Mouse (Mus musculus): ENCODE results near the gene Kcnj6. TPM values are rescaled to one million over a fixed set of nuclear protein-coding genes. Genes with fewer than 3 reads are reported as not detected.

Kcnj6 gene
- total RNA-seq (2021), result not detected

DNA sequence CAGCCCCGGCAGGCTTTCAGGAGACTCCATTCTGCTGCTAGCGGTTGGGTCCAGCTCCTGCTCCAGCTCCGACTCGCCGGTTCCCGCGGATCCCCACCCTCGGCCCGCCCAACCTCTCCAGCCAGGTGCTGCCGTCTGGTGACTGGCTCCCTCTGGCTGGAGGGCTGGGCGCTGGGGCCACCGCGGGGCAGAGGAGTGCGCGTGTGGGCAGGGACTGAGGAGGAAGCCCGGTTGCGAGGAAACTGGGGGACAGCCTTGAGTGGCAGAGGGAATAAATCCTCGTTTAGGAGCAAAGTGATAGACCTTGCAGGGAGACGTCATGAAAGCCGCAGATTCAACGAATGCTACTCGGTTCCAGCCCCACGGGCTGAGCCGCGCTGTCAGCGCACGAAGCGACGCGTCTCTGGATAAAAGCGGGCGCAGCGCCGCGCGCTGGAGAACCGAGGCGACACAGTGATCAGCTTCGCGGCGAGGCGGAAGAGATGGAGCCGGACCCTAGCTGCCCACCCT lies at the start of gene Kcnj6:
Kcnj6 (minus strand) TSS at position 362 of the 510 bp plus-strand sequence.
- DNase-seq, result peak; percentile 16

DNA sequence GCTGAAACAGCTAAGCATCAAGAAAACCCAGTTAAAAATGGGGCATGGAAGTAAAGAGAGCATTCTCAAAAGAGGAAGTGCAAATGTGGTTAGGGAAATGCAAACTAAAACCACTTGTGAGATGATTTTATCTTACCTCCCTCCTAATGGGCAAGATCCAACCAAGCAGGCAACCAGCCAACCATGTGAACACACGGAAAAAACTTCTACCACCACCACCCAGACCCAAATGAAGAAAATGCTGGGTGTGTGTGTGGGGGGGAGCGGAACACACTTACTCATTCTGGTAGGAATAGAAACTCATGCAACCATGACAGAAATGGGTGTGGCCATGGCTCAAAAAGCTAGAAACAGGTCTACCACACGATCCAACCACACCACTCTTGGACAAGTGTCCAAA lies 12.4 kb upstream of the Kcnj6 start:
- no peak for DNase-seq

DNA sequence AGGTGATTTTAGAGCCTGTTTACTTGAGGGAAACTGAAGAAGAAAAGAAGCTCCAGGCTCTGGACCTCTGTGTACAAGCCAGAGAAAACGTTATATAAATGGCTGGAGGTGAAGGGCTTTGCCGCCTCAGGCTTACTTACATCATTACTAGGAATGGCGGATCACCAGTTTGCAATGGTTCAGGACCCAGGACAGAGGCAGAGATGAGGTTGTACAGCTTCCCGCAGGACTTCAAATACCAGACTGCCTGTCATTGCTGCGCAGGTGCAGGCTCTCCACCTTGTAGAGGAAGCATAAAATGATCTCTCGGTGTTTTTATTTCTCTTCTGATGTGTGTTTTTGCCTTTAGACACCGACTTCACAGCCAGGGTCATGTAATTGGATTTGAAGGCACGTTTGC lies 7.1 kb upstream of the Kcnj6 start:
- DNase-seq, result peak; percentile 19

DNA sequence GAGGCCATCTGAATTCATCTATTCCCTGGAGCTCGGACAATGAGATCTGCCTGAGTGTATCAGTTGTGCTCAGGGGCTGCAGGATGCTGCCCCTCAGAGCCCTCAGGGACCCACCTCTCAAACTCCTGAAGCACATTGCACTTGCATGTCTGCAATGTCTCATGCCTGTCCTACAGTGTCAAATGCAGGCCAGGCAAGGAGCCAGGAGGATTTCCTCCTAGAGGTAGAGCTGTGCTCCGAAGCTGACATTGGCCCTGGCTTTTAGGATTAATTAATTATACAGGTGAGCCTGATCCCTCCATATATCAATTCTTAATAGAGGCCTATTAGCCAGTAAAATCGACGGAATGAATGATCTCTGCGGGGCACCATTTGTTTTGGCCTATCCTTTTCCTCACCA lies 2.0 kb upstream of the Kcnj6 start:
- no peak for DNase-seq

DNA sequence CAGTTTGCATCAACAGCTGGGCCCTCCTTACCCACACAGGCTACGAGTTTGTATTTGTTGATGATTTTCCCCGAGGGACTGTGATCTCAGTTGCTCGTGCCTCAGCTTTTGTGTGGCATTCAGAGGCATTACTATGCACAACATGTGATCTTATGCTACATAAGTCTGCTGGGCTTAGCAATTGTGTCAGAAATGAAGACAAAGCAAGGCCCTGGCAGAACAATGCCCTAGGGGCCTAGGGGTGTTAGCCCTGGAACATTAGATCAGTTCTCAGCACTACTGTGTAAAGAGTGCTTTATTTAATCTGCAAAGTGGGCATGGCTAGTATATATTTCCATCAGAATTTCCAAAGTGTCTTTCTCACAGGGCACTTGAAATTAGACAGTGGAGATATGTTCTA lies 1.5 kb upstream of the Kcnj6 start:
- DNase-seq, result no peak

DNA sequence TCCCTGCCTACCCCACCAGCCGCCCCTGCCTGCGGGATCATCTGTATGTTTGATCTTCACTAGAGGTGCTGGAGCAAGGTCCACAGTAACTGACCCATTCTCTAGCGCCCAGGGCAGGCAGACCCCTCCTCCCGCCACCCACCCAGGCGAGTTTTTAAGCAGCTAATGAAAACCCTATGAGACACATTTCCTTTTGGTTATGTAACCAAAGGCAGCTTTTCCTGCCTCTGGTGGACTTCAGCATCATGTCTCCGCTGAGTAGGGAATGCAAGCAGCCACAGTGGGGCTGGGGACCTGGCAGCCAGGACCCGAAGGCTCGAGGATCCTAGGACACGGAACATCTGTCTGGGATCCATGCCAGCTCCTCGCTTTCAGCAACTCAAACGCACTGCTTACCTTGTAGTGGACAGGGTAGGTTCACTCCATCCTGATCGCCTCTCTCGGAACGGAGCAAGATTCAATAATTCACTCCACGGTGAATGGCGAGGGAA lies 665 bp downstream of the Kcnj6 start:
- DNase-seq, result no peak

DNA sequence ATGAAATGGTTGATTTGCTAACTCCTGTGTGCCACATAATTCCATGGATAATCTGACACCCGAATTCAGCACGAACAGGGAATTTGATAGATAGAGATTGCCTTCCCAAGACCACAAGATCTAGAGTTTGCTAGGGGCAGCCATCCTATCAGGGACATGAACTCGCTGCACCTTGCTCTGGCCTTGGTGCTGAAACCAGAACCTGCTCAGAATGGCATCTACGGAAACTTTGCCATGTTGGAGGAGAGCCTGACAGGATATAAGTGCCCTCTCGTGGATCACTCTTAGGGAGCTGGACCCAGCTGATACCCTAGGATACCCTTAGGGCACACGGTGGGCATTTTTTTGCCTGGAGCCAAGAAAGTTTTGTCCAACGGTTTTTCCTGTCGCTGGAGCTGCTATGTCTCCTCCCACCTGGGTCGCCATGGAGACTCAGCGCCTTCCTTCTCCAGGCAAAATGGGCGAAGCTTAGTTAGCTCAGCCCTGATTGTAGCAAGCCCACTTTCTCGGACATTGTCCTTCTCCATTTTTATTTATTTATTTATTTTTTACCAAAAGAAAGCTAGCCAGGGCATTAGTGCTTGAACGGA lies 1.9 kb downstream of the Kcnj6 start:
- peak; percentile 72 for DNase-seq

DNA sequence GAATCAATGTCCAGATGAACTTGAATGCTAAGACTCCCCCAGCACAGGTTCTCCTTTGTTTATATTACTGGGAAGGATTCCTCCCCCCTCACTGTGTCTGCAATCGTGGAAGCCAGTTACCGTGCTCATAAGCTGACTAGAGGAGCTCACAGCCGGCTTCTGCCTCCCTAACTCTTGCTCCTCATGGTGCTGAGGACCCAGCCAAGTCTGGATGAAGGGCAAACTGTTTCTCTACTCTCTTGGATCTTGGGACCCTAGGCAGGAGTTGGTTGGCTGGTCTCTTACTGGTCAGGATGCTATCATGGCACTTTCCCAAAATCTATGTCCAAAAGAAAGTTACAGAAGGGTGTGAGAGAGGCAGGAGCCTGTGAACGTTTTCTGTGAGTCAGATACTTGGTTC lies 2.6 kb downstream of the Kcnj6 start:
- no peak for DNase-seq

DNA sequence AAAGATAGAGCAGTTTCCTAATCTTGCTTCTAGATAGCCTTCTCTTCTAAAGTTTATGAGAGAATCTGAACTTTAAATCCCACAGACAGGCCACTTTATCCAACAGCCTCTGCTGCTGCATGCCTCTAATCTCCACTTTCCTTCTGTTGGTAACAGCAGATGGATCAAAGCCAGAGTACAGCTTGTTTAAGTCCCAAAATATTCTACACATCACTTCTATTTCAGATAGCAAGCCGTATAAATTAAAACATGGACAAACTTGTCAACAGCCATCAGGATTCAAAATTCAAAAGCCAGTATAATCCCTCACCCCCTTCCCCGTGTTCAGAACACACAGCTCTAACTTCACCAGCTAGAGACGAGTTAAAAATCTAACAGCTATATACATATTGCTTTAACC lies 3.4 kb downstream of the Kcnj6 start:
- no peak for DNase-seq

DNA sequence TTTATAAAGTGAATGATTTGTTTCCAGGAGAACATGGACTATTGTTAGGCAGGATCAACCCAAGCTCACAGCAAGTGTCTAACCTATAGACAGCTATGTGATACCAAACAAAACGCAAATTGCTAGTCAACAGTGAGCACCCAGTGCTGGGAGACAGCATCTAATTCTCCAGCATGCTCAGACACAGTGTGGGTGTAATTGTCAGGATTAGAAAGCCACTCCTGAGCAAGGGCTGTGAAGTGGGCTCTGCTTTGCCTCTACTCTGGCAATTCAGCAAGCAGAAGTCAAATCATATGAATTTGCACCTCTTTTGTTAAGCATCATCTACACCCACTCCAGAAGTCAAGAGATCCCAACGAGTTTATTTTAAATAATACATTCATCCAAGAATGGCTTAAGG lies 7.4 kb downstream of the Kcnj6 start:
- no peak for DNase-seq

DNA sequence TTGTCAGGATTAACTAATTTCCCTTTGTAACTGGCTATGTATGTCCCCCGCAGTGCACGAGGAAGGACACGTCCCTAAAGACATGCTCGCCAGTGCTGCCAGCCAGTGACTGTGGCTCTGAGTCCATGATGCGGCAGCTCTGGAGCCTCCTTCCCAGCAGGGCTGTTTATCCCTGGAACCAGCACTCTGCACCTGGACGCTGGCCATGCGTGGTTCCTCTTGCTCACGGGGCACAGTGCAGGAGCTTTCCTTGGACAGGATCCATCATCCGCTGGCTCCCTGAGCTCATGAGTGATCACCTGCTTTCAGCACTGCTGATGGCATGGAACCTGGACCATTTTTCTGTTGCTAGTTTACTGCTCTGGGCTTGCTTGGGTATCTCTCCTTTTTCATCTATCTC lies 10.8 kb downstream of the Kcnj6 start:
- DNase-seq, result no peak

DNA sequence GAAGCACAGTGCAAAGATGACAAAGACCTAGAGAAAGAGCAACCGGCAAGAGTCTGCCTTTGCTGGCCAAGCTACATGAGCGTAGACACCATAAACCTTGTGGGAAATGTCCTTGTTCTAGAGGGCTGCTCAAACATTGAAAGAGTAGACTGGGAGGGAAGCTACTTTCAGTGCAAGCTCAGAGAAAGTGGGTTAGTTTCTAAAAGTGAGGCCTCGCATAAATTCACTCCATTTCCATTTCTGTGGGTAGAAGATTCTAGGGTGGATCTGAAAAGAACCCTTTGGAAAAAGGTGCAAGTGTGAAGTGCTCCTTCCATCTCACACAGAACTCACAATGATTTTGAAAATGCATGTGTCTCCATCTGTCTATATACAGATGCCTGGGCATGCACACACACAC lies 13.2 kb downstream of the Kcnj6 start:
- no peak for DNase-seq

DNA sequence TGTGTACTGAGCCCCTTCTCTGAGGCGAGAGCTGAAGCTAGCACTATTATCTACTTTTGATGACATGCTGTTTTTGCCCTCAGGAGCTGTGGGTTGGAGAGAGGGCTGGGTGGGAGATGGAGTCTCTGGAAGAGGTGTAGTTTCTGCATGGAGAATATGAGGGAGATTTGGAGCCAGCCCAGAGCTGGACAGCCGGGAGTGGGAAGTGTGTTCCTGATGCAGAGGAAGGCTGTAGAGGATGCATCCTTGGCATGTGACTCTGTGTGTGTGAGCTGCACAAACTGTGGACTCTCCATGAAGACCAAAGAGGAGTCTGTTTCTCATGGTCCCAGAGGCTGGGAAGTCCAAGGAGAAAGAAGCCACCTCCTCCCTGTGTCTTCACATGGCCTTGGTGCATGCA lies 17.1 kb downstream of the Kcnj6 start:
- no peak for DNase-seq

DNA sequence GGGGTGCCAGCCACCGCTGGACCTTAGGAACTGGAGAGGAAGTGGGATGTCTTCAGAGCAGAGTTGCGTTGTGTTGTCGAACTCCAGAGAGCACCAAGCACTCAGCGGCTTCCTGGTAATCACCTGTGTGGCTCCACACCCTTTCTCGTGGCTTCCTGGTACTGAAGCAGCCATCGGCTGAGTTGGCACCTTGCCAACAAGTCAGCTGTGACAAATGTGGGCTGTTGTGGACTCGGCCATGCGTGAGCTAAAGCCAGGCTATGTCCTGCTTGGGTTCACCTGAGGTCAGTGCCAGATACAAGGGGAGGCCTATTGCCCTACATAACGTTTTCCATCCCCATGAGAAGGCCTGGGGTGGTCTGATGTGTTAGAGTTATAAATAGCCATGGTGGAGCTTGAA lies 18.0 kb downstream of the Kcnj6 start:
- DNase-seq, result no peak

DNA sequence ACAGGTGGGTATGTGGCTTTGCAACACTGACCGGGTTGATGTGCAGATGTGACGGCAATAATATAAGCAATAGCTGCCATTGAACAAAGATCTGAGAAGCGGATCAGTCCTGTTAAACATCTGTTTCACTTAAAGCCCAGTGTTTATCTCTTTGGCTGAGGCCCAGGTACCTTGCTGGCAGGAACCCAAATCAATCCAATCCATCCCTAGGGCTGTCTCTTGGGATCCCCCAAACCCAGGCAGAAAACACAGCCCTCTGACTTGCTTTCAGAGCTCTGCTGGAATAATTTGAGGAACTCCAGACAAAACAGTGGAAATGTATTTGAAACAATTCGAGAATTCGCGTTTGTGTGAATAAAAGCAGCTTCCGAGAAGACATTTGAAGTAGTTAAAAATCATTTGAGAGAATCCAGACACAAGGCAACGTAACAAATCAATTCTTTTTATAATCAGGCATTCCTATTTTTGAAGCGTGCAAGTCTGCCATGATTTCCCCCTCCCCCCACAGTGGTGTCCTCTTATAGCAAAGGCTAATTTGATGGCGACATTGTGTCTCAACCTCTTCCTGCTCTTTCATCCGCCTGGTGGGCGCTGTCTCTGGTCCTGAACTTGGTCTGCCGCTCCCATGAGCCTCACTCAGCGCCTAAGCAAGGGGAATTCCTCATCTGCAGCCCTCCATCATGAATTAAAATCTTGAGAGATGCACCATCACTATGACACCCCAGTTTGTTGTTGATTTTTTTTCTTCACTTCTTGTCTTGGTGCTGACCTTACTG lies 25.2 kb downstream of the Kcnj6 start:
- DNase-seq, result peak; percentile 76

DNA sequence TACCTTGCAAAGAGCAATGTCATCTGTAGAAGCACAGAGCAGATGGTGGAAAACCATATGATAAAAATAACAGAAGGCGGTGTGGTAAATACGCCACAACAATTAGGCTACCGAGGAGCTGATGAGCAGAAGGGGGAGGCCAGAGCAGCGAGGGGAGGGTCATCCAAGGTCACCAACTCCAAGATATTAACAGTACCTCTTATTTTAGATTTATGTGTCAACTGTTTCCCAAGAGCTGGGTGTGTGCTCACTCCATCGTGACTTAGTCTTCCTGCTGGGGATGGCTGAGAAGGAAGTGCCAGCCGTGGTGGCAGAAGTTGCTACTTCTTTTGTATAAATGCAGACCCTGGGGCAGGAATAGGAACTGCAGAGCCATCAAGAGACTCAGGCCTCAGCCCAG lies 28.6 kb downstream of the Kcnj6 start:
- no peak for DNase-seq

DNA sequence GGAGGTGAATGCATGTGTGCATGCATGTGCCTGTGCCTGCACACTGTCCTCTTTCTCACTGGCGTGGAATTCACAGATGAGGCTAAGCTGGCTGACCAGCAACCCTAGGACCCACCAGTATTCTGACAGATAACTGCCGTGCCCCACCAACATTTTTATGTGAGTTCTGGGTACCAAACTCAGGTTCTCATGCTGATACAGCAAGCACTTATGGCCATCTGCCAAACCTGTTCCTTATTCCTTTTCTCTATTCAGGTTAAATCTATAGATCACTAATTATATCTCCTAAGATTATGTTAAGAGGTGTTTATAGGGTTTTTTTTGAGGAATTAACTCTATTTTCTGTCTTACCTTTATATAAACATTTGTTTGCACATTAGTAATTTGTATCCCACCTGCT lies 29.0 kb downstream of the Kcnj6 start:
- DNase-seq, result no peak

DNA sequence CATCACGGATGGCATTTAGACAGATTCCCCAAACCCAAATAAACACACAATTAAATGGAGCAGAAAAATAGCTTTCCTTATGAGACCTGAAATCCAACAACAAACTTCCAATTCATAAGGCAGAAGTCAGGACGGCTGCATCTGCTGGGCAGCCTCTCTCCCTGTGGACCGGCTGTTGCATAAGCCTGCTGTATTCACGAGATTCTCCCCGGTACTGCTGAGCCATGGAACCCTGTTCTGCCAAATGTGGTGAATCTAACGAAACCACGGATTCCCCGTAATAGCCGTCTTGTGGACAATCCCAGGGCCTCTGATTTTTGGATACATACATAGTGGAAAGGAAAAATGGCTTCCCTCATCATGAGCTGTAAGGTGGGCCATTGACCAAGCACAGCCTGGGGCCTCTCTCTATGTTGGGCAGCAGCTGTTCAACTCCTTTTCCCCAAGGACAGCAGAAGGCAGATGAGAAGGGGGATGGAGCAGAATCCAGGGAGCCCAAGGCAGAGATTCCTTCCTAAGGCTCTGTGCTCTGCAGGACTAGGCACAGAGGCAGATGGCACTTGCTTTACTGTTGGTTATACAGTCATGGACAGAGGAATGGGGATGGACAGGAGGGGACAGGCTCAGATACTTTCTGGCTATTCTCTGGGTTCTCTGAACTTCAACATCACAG lies 40.2 kb downstream of the Kcnj6 start:
- DNase-seq, result no peak

DNA sequence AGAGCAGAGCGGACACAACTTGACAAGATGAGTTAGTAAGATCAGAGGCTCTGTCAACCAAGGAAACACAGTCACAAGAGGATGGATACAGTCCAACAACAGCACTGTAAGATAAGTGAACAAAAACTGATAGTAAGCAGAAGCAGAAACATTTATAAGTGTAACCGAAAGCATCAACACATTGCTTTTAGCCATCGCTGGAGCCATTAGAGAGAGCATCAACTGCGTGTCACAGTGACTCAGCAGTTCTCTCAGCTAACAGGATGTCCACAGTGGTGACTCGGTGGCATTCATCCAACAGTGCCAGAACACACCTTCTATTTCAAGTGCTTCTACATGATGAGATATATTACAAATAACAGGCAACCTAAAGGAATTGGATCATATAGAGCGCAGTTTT lies 41.1 kb downstream of the Kcnj6 start:
- no peak for DNase-seq

DNA sequence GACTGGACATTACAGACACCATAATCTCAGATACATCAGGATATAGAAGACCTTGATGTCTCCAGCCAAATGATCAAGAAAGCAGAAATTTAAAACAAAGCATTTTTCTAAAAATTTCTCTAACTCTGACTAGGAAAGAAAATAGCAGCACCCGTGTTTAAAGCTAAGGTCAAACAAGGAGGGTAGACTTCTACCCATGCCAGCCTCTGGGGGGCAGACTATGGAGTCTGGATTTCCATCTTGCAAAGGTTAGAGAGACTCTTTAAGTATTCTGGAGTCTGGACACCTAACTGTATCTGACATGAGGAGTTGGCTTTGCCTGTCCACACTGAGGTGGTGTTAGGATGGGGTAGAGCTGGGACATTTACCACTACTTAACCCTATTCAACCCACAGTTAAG lies 44.2 kb downstream of the Kcnj6 start:
- no peak for DNase-seq

DNA sequence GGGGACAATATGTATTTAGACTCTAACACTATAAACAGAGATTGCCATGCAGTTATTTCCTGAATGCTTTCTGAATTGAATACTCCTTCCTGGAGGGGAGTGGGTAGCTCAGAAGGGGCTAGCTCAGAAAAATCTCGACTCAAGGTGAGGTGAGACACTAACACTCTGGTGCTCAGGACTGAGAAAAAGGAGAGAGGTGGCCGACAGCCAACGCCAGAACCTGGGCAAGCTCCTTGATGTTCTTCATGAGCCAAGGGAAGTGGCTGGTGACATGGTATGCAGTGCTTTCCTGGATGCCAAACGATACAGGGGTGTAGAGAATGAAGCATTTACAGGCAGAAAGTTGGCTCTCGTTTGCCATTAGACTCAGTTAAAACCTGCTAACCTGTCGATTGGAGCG lies 48.3 kb downstream of the Kcnj6 start:
- no peak for DNase-seq

DNA sequence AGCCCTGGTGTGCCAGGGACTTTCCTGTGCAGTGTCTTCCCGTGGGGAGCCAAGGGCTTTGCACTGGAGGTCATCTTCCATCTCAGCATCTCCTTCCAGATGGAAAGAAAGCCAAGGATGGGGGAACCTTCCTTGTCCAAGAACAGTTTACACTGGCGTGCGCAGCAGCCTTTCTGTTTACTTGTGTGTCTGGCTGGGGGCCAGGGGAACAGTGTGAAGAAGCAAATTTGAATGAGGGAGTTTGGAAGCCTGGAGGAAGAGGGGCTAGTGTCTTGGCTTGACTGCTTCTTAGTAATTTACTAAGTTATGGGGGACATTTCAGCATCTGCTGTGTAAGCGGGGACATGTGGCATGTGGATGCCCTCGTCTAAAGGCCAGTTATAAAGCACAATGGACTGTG lies 50.7 kb downstream of the Kcnj6 start:
- DNase-seq, result no peak

DNA sequence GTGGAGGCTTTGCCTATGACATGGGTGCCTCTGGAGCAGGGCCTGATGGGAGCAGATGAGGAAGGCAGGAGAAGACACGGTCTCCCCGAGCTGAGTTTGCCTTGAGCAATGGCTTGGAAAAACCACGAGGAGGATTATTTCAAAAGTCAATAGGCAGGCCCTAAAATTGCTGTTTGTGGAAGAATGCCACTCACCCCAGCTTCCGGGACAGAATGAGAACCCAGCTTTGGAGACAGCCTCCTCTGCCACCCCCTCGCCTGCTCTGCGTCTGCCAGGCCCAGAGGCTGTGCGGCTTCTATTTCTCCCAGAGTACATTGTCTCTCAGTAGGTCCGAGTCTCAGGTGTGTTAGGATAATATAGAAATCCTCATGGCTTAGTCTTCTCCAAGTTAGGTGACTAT lies 64.8 kb downstream of the Kcnj6 start:
- DNase-seq, result no peak

Measured in heart, postnatal 4 days (tissue).